Mouse (Mus musculus) c-Kit-positive CD71-positive TER-119-negative erythroid progenitor cells, embryonic 14.5 days (primary cell): ENCODE measurements at regions not wholly inside any gene's neighbourhood (a gene's known extent, or its start where the extent isn't known, plus 50 kb on each side); places are given as distances from the start of the nearest gene placed in this dataset.

ENCODE experiments used
- DNase-seq: peaks from one replicate; pipeline ENCODE4 v3.0.0-alpha.2; 2013; ENCODE audit warnings: low read depth

DNA sequence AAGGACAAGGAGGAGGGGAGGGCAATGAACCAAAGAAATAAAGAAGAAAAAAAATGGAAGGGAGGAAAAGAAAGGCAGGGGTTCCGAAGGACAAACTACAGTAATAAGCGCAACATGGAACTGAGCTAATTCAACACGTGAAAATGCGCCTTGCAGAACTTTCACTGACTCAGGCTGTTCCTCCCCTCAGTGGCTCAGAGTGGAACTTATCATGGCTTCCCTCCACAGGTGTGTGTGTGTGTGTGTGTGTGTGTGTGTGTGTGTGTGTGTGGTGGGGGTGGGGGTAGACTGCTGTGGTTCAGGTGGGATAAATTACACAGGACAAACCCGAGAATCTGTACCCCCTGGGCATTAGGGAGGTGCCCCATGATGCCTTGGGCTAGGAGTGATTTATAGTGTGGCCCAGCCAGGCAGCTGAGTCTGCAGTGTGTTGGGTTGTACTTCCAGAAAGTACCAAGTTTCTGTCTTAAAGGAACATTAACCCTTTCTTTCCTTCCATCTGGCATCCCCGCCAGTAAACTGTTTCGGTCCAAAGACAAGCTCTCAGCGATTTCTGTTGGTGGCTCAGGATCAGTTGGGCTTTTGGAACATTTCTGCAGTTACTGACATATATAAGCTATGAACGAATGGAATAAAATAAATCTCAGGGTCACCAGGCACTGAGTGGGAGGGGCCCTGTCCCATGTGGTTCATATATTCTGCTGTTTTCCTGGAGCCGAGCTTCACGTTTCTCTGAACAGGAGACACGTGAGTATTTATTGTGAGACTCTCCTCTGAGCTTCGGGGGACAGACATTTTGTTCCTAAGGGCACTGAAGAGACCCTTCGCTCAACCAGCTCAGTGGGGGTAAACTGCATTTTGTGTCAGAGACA is 71.1 kb upstream of the Lnx1 start:
- no peak for DNase-seq

DNA sequence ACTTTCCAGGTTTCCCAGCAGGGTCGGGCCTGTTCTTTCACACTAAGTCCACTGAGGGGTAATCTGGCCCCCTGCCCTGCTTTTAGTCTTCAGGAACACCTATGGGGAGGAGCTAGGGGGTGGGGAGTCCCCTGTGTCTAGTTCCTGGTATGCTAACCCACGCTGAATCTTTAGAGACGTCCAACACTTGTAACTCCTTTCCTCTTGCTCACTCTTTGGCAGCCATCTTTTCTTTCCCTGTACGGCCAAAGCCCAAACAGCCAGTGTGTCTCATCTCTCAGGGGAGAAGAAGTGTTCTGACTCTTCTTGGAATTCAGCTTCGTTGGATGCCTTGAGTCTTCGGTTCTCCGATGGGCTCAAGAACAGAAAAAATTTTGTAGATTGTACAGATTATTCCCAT is 68.4 kb upstream of the Lnx1 start:
- no peak for DNase-seq

DNA sequence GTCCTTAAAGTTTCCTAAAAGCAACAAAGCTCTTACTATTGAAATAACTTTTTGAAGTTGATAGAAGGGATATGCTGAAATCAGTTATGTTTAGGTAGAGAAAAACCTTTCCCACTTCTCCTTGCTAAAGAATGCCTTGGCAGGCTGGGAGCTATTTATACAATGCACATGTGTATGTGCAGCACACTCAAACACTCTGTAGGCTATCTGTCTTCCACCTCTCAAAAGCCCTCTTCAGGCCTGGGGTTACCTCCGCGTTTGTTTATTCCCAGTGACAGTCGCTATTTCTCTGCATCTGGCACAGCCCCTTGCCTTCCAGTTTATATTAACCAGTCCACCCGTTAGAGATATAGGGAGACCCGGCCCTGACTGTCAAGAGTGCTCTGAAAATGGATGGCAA is 66.3 kb upstream of the Lnx1 start:
- no peak for DNase-seq

DNA sequence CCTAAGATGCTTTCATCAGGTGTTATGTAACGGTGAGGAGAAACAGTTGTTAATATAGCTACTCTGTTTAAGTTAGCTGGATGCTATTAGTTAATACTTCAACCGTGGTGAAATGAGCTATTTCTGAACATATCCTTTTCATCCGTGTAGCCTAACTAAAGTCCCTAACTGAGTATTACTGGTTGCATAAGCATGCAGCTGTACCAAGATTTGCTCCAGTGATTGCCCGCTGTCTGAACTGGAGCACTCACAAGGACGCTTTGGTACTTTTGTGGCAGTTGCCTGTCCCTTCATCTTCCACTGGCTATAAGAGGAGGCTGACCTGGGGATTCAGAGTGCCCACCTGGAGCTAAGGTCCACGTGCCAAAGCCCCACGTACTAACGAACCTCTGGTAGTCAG is 65.3 kb upstream of the Lnx1 start:
- DNase-seq = no peak

DNA sequence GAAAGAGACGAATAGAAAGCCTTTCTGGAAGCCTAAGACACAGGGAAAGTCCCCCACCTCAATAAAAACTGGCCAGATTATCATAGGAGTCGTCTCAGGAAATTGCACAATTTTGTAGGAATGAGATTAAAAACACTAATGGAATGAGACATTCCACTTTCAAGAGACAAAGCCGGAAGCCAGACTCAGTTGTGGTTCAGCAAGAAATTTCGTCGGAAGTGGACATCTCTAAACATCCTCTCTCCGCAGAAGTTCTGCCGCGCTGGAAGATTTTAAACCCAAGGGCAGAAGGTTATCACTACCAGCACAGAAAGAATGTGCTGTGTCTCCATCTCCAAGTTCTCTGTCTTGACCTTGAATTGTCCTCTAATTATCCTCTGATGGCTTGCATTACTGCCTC is 63.5 kb upstream of the Lnx1 start:
- DNase-seq = no peak

DNA sequence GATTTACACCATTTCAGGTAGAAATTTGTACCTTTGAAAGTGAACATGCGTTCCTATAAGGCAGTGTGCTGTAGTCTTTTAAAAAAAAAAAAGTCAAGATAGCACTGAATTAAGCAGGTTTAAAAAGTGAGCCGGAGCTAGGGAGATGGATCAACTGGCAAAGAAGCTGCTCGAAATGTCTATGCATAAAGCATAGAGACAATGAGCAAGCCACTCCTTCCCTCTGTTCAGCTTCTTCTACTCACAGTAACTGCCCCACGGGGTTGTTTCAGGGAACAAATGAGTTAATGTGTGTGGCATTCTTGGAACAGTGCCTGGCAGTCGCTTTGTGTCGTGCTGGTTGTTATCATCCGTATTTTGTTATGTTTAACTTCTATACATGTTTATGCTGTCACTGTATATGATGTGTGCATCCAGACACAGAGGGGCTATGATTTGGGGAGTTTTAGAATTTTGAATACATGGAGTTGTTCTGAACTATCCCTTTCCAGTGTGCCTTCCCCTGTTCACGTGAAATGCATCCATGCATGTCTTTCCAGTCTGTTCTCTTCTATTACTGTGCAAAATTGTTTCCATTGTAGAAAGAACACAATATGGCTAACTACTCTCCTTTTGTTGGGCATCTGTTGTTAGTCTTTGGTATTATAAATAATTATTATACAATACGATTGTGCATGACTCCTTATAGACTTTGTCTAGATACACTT is 62.5 kb upstream of the Lnx1 start:
- DNase-seq = no peak

DNA sequence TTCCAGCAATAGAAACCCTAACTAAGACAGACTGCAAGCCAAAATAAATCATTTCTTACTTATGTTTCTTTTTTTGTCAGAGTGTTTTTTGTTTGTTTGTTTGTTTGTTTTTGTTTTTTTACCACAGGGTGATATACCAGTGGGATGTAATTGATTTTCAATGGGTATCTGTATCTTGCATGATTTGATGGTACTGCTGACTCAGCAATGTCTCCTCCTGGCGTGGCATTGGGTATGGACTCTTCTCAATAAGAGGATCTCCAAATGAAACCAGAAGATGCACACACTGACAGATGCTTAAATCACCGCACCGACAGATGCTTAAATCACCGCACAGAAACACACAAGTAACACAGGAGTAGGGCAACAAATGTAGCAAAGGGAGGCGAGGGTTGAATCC is 54.8 kb upstream of the Lnx1 start:
- no peak for DNase-seq

DNA sequence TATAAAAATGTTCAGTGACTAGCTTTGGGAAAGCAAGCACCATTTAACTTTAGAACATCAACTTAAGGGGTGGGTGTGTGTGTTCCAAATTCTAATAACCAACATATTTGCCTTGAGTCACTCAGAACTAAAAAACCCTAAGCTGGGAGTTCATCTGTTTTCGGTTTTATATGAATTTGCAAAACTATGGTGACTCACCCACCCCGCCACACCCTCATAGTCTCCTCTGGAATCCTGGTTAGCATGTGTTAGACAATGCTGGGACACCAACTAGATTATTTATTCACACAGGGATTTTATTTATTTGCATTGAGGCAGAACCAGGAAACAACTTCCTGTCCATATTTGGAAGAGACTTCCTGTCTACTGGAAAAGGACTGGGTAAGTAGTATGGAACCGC is 50.2 kb upstream of the Lnx1 start:
- no peak for DNase-seq
